Mouse (Mus musculus) forebrain, embryonic 16.5 days (tissue): ENCODE results near the gene Tmem29. TPM values are rescaled to one million over a fixed set of nuclear protein-coding genes. Genes with fewer than 3 reads are reported as not detected.

Experiments used
- ATAC-seq: fragments of 200-750 bp; cut with Nextera tagmentation; 2 replicates; pipeline ENCODE4 v1.8.0; 2017; ENCODE audit warnings: mild to moderate bottlenecking, moderate library complexity
- H3K27ac ChIP-seq: fragments of 300-500 bp; sonication (generic); 2 replicates; pipeline ENCODE4 v1.5.1; 2014; ENCODE audit warnings: low read length, control low read depth
- H3K27me3 ChIP-seq: fragments of 300-500 bp; sonication (generic); replicated peaks from 2 replicates; pipeline ENCODE4 v1.6.1; 2014; ENCODE audit warnings: low read length; ENCODE audit not compliant: control insufficient read depth, insufficient read depth
- H3K36me3 ChIP-seq: fragments of 300-500 bp; sonication (generic); 2 replicates; pipeline ENCODE4 v1.6.1; 2014; ENCODE audit not compliant: control insufficient read depth, insufficient read depth
- H3K4me1 ChIP-seq: fragments of 300-500 bp; sonication (generic); replicated peaks from 2 replicates; pipeline ENCODE4 v1.6.1; 2014; ENCODE audit warnings: low read length; ENCODE audit not compliant: control insufficient read depth, insufficient read depth
- H3K4me2 ChIP-seq: fragments of 300-500 bp; sonication (generic); 2 replicates; pipeline ENCODE4 v1.6.1; 2014; ENCODE audit warnings: mild to moderate bottlenecking, low read length, control low read depth
- H3K4me3 ChIP-seq: fragments of 300-500 bp; sonication (generic); replicated peaks from 2 replicates; pipeline ENCODE4 v1.5.1; 2014; ENCODE audit warnings: mild to moderate bottlenecking, low read length, control low read depth
- H3K9ac ChIP-seq: fragments of 300-500 bp; sonication (generic); replicated peaks from 2 replicates; pipeline ENCODE4 v1.6.1; 2014; ENCODE audit warnings: low read depth, low read length, control low read depth
- H3K9me3 ChIP-seq: fragments of 300-500 bp; sonication (generic); 2 replicates; pipeline ENCODE4 v1.6.1; 2016; ENCODE audit warnings: low read length; ENCODE audit not compliant: control insufficient read depth
- WGBS: fragments of 180-500 bp; shearing (Covaris S2); extraction: QIAGEN DNeasy Blood & Tissue Kit; methylation state at CpG from one replicate; pipeline ENCODE4 v1.1.7; 2014; 5-methylcytosine and 5-hydroxymethylcytosine counted together
- polyA plus RNA-seq: library from polyadenylated mRNA; unstranded; fragments of >200 nt; fragmentation: Nextera tagmentation; extraction: Ambion mirVana; gene quantifications from 2 replicates; pipeline ENCODE4 v1.2.1, GENCODE M21; 2015

Gene Tmem29
- polyA plus RNA-seq, 1 experiment from 2014 or later, result 54.2 TPM

DNA sequence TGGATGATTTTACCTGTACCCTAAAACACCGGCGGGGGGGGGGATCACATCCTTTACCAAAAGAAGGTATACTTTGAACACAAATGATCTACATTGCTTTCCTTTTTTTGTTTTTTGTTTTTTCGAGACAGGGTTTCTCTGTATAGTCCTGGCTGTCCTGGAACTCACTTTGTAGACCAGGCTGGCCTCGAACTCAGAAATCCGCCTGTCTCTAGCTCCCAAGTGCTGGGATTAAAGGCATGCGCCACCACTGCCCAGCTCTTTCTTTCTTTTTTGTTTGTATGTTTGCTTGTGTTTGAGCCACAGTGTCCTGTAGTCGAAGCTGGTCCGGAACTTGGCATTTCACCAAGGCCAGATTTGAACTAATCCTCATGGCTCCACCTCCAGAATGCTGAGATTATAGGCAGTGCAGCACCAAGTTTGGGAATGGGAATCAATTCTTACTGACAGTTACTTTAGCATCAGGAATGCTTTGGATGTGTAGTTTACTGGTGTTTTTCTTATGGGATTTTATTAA is 515 bp upstream of the Tmem29 start:
- no peaks in the 10 kb centered on the region for H3K36me3 ChIP-seq
- ATAC-seq, result peak; percentile 14; the same call in 1 of the 2 replicates
- no peaks in the 10 kb centered on the region for H3K9me3 ChIP-seq
- no peaks in the 10 kb centered on the region for H3K27me3 ChIP-seq
- peak overlapping the region; percentile 54 for H3K4me2 ChIP-seq
- peaks cover 3% of the 10 kb centered on the region for H3K4me1 ChIP-seq
- H3K27ac ChIP-seq, result peak overlapping the region; percentile 89; the same call in 1 of the 2 replicates
- 42% methylated on average over 8 of the region's 8 CpGs for WGBS
- H3K9ac ChIP-seq, result peak overlapping the region; percentile 59
- peak overlapping the region; percentile 54 for H3K4me3 ChIP-seq

DNA sequence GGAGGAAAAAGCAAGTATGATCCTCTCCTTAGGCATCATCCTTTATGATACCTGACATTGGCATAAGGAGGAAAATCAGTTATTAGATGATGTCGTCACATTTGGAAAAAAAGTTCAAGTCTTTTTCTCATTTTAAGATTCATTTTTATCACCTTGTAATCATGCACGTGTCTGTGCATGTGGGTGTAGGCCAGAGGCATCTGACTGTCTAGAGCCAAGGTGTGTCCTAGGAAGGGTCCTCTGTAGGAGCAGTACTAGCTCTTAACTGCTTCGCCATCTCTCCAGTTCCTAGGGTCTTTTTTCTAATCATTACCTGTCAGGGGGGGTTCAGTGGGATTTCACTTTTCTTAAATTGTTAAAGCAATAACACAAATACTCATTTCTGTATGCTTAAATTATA is 818 bp downstream of the Tmem29 start:
- no peaks in the 10 kb centered on the region for H3K9me3 ChIP-seq
- 34% methylated on average over 3 of the region's 3 CpGs for WGBS
- no peaks in the 10 kb centered on the region for H3K36me3 ChIP-seq
- H3K27ac ChIP-seq, result peak overlapping the region; percentile 37; the same call in 1 of the 2 replicates
- peak overlapping the region; percentile 39; the same call in 1 of the 2 replicates for H3K9ac ChIP-seq
- peak overlapping the region; percentile 56 for H3K4me2 ChIP-seq
- H3K27me3 ChIP-seq, result no peaks in the 10 kb centered on the region
- ATAC-seq, result peak; percentile 53
- H3K4me3 ChIP-seq, result peak overlapping the region; percentile 31
- peaks cover 3% of the 10 kb centered on the region for H3K4me1 ChIP-seq

DNA sequence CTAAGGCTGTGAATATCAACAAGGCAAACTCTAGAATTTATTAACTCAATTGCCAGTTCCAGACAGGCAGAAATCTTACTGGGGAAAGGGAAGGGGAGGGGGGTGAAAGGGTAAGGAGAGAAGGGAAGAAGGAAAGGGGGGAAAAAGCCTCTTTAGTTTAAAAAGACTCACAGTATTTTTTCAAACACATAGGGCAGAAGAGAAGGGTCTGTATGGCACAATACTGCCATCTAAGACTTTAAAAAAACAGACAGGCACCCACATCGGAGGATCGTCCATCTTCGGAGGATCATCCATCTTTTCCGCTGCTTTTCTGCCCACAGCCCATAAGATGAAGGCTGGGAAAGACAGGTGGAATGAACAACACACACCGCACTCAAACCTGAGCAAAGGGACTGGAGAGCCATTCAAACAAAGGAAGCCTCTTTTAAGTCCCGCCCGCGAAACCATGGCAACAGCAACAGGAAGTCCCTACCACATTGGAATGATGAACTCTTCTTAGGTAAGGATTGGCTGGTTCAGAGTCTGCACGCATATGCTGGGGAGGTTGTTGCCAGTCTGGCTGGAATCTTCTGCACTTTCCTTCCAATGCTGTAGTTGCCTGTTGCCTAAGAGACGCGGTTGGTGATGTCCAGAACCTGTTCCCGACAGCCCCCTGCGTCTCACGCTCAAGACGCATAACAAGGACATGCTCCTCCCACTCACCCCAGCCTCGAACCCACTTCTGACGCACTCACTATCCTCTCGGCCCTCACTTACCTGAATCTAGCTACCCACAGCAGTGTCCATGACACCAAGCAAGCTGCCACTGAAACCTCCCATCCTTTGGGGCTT is 18.2 kb downstream of the Tmem29 start:
- Histone ChIP-seq H3K27ac (peak overlapping the region; percentile 63), H3K4me1 (no peaks in the 10 kb centered on the region), H3K27me3 (no peaks in the 10 kb centered on the region), H3K4me3 (peak overlapping the region; percentile 42), H3K4me2 (peak overlapping the region; percentile 48), H3K36me3 (no peaks in the 10 kb centered on the region), H3K9me3 (no peaks in the 10 kb centered on the region), H3K9ac (peak overlapping the region; percentile 51)
- WGBS, result 24% methylated on average over 18 of the region's 18 CpGs
- ATAC-seq, result peak; percentile 97

DNA sequence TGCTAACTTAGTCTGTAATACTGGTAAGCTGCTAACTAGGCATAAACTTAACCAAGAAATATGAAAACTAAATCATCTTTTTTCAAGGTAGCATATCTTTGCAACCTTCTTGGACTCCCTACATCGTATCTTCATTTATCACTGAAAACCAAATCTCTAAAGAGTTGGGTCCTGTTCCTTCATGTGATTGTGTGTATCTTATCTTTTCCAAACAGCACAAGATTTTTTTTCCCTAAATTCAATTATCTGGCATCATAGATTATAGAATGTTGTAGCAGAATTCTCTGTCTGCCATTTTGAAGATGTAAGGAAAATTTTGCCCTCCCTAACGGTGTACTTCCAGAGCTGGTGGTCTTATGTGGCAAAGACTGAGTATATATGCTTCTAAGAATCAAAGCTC is 22.6 kb downstream of the Tmem29 start:
- Histone ChIP-seq H3K4me1 (no peaks in the 10 kb centered on the region), H3K27me3 (no peaks in the 10 kb centered on the region), H3K4me3 (no peak overlapping the region), H3K4me2 (no peak overlapping the region), H3K36me3 (no peaks in the 10 kb centered on the region), H3K9me3 (no peaks in the 10 kb centered on the region), H3K9ac (no peak overlapping the region), H3K27ac (no peak overlapping the region)
- no peak for ATAC-seq
- 94% methylated on average over 2 of the region's 2 CpGs for WGBS

DNA sequence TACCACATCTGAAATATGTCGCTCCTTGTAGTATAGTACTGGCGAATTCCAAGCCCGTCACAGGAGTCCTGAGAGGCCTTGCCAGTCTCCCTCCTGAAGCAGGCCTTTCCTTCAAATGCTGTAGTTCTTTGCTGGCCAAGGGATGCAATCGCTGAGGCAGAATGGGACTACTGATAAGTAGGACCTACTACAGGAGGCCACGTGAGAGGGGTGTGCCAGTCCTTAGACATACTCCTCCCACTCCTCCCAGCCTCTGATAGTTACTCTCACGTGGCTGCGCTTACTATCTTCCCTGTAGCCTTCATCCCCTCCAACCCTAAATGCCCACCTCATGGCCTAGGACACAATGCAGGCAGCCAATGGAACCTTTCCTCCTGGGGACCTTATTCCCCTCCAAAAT is 23.6 kb downstream of the Tmem29 start:
- no peak overlapping the region for H3K9ac ChIP-seq
- no peaks in the 10 kb centered on the region for H3K9me3 ChIP-seq
- H3K27me3 ChIP-seq, result no peaks in the 10 kb centered on the region
- no peaks in the 10 kb centered on the region for H3K4me1 ChIP-seq
- no peak overlapping the region for H3K4me2 ChIP-seq
- H3K4me3 ChIP-seq, result no peak overlapping the region
- no peak overlapping the region for H3K27ac ChIP-seq
- WGBS, result 85% methylated on average over 7 of the region's 7 CpGs
- no peaks in the 10 kb centered on the region for H3K36me3 ChIP-seq
- no peak for ATAC-seq

DNA sequence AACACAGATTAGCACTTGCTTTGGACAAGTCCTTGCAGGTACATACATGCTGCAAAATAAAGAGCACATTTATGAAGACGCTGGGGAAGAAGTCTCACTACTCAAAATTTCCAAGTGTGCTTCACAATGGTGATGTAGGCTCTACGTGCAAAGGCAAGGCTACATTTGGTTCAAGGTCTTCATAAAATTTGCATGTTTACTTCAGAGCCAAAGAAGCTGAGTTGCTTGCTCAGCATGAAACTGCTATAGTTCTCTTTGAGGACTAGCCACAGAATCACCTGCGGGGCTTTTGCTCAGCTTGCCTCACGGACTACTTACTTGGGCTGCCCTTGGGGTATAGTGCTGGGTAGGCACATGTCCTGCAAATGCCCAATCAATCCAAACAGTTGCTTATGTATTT is 45.4 kb downstream of the Tmem29 start:
- Histone ChIP-seq H3K4me1 (no peaks in the 10 kb centered on the region), H3K36me3 (0 out of 2 replicates have a peak, but pooled peaks cover 2% of the 10 kb centered on the region), H3K9ac (no peak overlapping the region), H3K4me2 (no peak overlapping the region), H3K27me3 (no peaks in the 10 kb centered on the region), H3K9me3 (no peaks in the 10 kb centered on the region), H3K4me3 (no peak overlapping the region), H3K27ac (no peak overlapping the region)
- WGBS, result 90% methylated on average over 4 of the region's 4 CpGs
- no peak for ATAC-seq

Other genes with a start within 250 kb of the Tmem29 start
- gene Alas2, start 88.2 kb upstream of the Tmem29 start, polyA plus RNA-seq, result 39.4 and 51.5 TPM in 2 replicates
- 3.9 and 6.1 TPM in 2 replicates for gene Pfkfb1, start 129.1 kb upstream of the Tmem29 start, polyA plus RNA-seq
- gene Apex2, start 130.7 kb upstream of the Tmem29 start, polyA plus RNA-seq, result 20.5 and 25.4 TPM in 2 replicates
- 70.8 and 82.4 TPM in 2 replicates for gene Tro, start 198.4 kb upstream of the Tmem29 start, polyA plus RNA-seq